Mouse (Mus musculus): ENCODE measurements around the gene Pdik1l.

DNA sequence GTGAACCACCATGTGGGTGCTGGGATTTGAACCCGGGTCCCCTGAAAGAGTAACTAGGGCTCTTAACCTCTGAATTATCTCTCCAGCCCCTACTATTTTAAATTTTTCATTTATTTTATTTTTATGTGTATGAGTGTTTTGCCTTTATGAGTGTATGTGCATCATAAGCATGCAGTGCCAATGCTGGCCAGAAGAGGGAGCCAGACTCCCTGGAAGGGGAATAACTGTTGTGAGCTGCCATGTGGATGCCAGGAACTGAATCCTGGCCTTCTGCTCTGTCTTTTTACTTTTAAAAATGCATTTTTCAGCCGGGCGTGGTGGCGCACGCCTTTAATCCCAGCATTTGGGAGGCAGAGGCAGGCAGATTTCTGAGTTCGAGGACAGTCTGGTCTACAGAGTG lies 25.2 kb upstream of the Pdik1l start:
- no peak for TF ChIP-seq CTCF (IDR thresholded peaks at IDR 0.05; ENCODE audit: insufficient read depth, low read depth, low read length)
- TF ChIP-seq POLR2A (IDR thresholded peaks at IDR 0.05; ENCODE audit: insufficient read depth, low read depth, low read length): no peak
